Mouse (Mus musculus) frontal cortex, adult (tissue): ENCODE results near the gene Syna.

Experiments used
- ATAC-seq: cut with Nextera tagmentation; 2 replicates; pipeline ENCODE4 v1.9.2; 2017; ENCODE audit warnings: mild to moderate bottlenecking, moderate library complexity, mixed read lengths; ENCODE audit not compliant: low TSS enrichment

Syna gene

DNA sequence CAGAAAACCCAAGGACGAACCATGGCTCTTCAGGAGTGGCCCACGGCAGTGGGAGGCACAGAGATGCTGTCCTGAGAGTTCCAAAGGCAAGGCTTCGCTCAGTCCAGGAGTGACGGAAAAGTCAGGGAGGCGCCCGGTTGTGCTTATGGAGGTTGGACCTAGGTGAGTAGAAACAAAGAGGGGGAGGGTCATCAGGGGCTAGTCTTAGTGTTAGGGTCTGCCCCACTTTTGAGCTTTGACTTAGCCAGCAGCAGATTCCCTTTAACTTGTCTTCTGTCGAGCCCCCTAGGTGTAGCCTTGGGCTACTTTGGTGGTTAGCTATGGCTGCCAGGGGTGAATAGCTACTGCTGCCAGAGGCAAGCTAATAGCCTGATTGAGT is at the start of gene Syna:
Syna (minus strand) TSS at position 101 of the 379 bp plus-strand sequence.
- no peak for ATAC-seq

GRCm38 (mm10) chr5:134607121-134607520 is 47.1 kb upstream of the Syna start:
- no peak for ATAC-seq

DNA sequence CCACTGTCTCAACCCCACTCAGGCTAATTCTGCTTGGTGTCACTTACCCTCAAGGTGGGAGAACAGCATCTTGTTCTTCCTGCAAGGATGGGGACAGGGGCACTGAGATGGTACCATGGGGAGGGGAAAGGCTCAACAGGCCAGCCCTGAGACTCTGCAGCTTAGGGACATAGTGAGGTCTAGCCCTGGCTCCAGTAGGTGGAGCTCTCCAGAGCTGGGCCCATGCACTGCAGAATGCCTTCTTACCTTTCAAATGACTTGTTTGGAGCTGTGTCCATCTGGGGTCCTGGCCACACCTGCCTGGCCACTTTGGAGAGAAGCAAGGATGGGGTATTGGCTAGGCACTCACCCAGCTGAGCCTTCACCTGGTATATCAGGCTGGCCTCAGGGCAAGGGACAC is 46.3 kb upstream of the Syna start:
- no peak for ATAC-seq

DNA sequence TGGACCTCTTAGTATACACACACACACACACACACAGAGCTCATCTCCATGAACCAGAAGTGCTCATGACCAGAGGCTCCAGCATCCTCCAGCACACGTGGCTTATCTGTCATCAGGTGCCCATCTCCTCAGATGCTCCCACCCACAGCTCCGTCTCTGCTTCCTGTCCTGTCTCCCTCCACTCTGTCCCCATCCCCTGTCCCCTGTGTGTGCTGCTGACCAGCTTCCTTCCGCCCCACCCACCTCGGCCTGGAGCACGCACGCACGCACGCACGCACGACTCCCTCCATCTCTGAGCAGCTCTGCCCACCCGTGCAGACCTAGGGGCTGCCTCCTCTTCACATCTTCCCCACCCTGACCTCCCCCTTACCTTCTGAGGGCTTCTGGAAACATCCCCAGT is 44.4 kb upstream of the Syna start:
- ATAC-seq: no peak

- ATAC-seq: no peak
Observed at GRCm38 (mm10) chr5:134597711-134598110, 37.7 kb upstream of the Syna start.

GRCm38 (mm10) chr5:134593093-134593492 is 33.1 kb upstream of the Syna start:
- ATAC-seq: no peak

DNA sequence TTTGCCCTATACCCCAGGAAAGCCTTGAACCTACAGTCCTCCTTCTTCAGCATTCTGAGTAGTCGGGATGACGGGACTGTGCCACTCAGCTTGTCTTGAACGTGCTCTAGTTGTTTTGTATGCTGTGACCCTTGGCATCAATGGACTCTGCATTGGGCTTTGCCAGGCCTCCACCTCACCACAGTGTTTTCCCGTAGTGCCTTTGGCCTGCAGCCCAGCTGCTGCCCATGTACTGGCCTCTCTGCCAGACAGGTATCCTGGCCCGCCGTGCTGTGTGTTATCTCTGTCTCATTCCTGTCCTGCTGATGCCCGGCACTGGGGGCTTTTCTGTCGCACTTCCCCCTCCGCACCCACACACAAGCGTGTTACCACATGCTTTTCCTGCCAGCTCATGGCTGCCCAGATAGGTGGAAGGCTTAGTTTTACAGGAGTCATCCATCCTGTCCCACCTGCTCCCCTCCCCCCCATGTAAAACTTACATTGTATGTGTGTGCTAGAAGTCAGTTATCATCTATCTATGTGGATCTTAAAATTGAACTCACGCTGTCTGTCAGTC is 32.1 kb upstream of the Syna start:
- ATAC-seq: no peak

DNA sequence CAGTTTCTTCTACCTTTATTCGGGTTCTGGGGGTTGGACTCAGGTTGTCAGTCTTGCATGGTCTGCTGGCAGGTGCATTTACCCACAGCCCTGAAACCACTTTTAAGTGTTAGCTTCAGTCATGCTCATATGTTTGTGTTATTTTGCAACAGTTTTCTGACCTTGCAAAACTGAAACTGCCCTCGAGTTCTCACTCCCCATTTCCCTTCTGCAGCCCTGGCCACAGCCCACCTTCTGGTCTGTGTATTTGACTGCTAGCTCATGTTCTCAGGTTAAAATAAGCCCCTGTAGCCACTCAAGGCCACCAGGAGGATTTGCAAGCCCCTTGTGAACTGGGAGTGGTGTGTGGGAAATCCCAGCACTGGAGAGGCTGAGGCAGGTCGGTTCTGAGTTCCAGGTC is 29.9 kb upstream of the Syna start:
- ATAC-seq: no peak

DNA sequence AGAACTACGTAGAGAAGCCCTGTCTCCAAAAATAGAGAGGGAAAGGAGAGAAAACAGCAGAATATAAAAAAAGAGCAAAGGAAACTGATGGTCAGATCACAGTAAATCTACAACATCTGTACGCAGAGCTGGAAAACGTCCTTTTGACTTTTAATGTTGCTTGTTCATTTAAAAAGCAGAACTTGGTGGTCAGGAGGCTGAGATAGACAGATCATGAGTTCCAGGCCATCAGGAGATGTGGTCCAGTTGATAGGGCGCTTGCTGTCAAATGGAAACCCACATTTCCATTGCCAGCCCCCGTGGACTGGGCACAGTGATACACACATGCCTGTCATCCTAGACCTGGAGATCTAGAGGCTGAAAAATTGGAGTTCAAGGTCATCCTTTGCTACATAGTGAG is 24.8 kb upstream of the Syna start:
- ATAC-seq: no peak

DNA sequence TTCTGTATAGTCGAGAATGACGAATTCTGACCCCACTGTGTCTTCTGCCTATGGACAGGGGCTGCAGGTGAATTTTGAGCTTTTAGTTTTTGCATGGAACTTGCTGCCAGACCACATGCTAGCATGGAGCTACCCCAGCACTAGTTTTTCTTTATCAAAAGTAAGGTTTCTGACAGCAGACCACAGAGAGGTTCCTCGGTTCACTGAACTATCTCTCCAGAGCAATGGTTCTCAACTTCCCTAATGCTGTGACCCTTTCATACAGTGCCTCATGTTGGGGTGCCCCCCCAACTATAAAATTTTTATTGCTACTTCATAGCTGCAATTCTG is 23.9 kb upstream of the Syna start:
- no peak for ATAC-seq

GRCm38 (mm10) chr5:134583006-134583883 is 23.3 kb upstream of the Syna start:
- ATAC-seq: no peak

GRCm38 (mm10) chr5:134582221-134582907 is 22.4 kb upstream of the Syna start:
- peak; percentile 99 for ATAC-seq

DNA sequence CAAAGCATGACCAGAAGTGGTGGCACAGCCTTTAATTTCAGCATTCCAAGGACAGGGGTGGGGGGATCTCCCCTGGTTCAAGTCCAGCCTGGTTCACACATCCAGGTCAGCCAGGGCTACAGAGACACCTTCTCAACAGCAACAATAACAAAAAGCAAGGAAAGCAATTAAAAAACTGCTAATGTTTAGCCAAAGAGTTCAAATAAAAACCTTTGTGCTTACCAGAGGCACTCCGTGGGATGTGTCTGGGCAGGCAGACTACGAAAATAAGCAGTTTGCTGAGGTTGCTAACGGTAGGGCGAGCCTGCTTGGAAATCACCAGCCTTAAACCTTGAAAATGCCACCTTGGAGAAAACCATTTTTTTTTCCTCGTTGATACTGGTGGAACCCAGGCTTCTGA is 21.2 kb upstream of the Syna start, which contains the start of gene Rfc2:
Rfc2 (plus strand) TSS at position 221 of the 400 bp plus-strand sequence.
- ATAC-seq: no peak

DNA sequence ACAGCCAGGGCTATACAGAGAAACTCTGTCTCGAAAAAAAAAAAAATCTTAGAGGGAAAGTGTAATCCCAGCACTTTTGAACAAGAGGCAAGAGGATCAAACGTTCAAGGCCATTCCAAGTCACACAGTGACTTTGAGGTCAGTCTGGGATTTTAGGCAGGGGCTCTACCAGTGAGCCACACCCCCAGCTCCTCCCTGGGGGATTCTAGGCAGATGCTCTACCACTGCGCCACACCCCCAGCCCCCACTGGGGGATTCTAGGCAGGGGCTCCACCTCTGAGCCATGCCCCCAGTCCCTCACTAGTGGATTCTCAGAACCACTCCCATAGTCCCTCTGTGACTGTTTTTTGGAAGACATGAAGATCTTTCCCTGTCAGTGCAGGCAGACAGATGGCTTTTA is 19.2 kb upstream of the Syna start:
- ATAC-seq: no peak

DNA sequence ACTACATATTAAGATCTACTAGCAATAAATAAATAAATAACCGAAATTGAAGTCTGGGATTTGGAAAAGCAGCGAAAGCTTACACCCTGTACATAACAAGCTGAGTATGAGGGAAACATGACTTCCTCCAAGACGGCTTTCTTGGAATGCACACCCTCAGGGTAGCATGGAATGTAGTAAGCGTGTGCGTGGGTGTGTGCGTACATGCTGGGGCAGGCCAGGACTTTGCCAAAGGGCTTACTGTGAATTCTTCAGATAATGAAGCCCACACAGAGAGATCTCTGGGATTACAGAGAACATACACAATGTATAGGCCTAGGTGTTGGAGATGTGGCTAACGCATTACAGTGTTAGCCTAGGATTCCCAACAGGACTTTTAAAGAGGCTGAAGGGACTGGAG is 17.6 kb upstream of the Syna start:
- ATAC-seq: no peak

GRCm38 (mm10) chr5:134576517-134577220 is 16.7 kb upstream of the Syna start:
- ATAC-seq: no peak

- no peak for ATAC-seq
Observed at GRCm38 (mm10) chr5:134575833-134576232, 15.9 kb upstream of the Syna start.

DNA sequence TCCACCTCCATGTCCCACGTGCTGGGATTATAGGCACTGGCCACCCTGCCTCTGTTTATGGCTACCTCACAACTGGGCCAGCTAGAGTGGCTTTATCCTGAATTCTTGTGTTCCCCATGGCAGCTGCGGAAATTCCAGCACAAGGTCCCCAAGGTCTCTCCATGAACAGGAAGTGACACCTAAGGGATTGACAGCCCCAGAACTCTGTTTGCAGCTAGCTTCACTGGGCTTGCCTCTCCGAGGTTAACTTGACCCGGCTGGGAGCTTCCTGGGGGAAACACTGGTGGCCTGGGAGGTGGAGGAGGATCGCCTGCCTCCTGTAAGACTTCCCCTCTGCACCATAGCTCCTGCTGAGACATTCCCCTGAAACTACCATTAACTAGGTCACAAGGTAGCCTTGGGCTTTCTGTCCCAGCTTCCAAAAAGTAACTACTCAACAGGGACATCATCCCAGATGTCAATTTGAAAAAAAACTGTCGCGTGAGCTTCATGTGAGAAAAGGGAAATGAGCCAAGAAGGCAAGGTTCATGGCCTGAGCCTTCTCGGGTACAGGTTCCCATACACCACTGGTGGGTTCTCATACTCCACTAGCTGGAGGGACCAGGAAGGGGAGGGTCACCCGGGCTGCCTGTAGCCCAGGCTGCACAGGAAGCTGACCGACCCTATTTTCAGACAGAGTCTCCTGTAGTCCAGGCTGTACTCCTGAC is 12.7 kb upstream of the Syna start:
- no peak for ATAC-seq

DNA sequence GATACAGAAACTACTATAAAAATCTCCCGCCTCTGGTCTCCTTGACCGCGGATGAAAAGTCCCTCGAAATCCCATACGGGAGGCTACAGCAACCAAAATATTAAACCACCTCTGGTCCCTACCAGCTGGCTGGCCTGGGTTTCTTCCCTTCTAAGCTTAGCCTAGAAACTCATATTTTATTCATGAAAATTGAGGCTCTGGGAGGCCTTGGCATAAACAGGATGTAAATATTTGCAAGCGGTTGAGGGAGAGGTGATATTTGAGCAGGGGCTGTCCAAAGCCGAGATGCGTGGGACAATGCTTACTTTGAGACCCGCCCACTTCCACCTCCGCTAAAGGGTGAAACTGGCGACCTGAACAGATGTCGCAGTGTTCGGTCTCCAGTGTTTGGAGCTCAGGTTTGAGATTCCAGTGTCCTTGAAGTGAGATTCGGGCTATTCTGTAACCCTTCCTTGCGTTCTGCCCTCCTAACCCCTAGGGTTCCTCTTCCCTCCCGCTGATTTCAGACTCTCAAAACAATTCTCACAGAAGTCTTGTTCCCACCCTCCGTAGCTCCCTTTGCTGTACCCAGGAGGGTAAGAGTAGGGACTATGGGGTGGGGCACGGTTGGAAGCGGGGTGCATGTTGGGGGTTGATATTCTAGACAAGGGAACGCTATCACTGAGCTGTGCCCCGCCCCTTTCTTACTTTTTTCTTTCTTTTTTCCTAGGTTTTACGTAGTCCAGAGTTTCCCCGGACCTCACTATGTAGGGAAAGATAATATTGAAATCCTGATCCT is 11.9 kb upstream of the Syna start:
- ATAC-seq: peak; percentile 81

DNA sequence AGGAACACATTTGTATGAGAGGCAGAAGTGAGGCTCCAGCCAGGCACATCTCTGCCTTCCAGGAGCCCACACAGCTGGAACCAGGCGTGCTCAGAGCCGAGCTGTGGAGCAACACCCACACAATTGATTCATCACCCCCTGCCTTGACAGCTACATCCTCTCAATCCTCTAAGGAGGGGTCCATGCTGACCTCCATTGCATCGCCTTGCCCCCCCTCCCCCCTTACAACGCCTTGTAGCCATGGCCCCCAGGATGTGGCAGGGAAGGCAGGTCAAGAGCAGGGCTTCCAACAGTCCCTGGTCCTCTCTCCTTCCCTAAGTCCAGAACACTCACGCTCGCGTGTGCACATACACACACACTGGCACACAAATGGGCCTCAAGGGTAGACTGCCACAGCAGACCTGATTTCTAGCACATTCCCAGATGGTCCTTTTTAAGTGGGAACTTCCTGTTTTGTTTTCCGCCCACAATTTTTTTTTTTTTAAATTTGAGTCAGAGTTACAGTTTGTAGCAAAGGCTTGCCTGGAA is 9.1 kb upstream of the Syna start:
- ATAC-seq: peak; percentile 74

DNA sequence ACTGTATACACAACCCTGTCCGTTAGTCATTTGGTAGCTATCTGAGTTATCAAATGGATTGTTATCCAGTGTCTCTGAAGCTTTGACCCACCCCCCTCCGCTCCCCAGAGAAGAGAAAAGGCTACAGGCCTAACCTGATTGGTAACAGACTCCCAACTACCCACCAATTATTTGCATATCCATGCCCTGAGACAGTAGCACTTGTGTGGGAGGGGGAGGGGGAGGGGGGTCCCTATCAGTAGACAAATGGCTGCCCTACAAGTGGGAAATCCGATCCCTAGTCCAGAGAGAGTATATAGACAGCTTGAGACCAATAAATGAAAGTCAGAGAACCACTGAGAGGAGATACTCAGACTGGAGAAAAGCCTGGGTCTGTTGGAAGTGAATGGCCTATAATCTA is 8.1 kb upstream of the Syna start:
- no peak for ATAC-seq
